Mouse (Mus musculus) forebrain, postnatal 0 days (tissue): Measurements from ENCODE around the gene Grcc10. TPM values are rescaled to one million over a fixed set of nuclear protein-coding genes. Genes with fewer than 3 reads are reported as not detected.

Experiments
- ATAC-seq: fragments of 200-750 bp; cut with Nextera tagmentation; 2 replicates; pipeline ENCODE4 v1.8.0; 2017; ENCODE audit warnings: mild to moderate bottlenecking, moderate library complexity
- DNase-seq: peaks from one replicate; pipeline ENCODE4 v3.0.0-alpha.2; 2015
- H3K27ac ChIP-seq: fragments of 300-500 bp; sonication (generic); 2 replicates; pipeline ENCODE4 v1.5.1; 2014; ENCODE audit warnings: low read depth, mild to moderate bottlenecking, antibody characterized with exemption, low read length, moderate library complexity, mixed read lengths
- H3K27me3 ChIP-seq: fragments of 300-500 bp; sonication (generic); 2 replicates; pipeline ENCODE4 v1.6.1; 2014; ENCODE audit warnings: mild to moderate bottlenecking, low read length, mixed read lengths; ENCODE audit not compliant: insufficient read depth
- H3K36me3 ChIP-seq: fragments of 300-500 bp; sonication (generic); 2 replicates; pipeline ENCODE4 v1.6.1; 2014; ENCODE audit warnings: mild to moderate bottlenecking, moderate library complexity; ENCODE audit not compliant: insufficient read depth
- H3K4me1 ChIP-seq: fragments of 300-500 bp; sonication (generic); 2 replicates; pipeline ENCODE4 v1.6.1; 2014; ENCODE audit warnings: antibody characterized with exemption; ENCODE audit not compliant: insufficient read depth
- H3K4me2 ChIP-seq: fragments of 300-500 bp; sonication (generic); 2 replicates; pipeline ENCODE4 v1.6.1; 2014; ENCODE audit warnings: low read depth, mild to moderate bottlenecking, moderate library complexity
- H3K4me3 ChIP-seq: fragments of 300-500 bp; sonication (generic); 2 replicates; pipeline ENCODE4 v1.5.1; 2014; ENCODE audit warnings: low read depth, low read length, mixed read lengths
- H3K9ac ChIP-seq: fragments of 300-500 bp; sonication (generic); 2 replicates; pipeline ENCODE4 v1.6.1; 2014; ENCODE audit warnings: mild to moderate bottlenecking
- H3K9me3 ChIP-seq: fragments of 300-500 bp; sonication (generic); 2 replicates; pipeline ENCODE4 v1.6.1; 2016; ENCODE audit warnings: low read length
- CTCF ChIP-seq: sonication (generic); IDR thresholded peaks from 2 replicates; pipeline ENCODE4 v1.5.1; 2016; ENCODE audit warnings: antibody characterized with exemption, control low read depth, low read depth
- WGBS: fragments of 180-500 bp; shearing (Covaris S2); extraction: QIAGEN DNeasy Blood & Tissue Kit; methylation state at CpG from one replicate; pipeline ENCODE4 v1.1.7; 2014; 5-methylcytosine and 5-hydroxymethylcytosine counted together
- polyA plus RNA-seq: library from polyadenylated mRNA; unstranded; fragments of >200 nt; fragmentation: Nextera tagmentation; extraction: Ambion mirVana; gene quantifications from 2 replicates; pipeline ENCODE4 v1.2.1, GENCODE M21; 2015
- total RNA-seq: library from RNA; depleted of rRNA; stranded (reverse); fragments of >200 nt; gene quantifications from 2 replicates; pipeline ENCODE4 v1.2.3, GENCODE M21; 2014

Gene Grcc10
- total and polyA plus RNA-seq, 2 experiments from 2014 or later = 257 to 699 TPM

GRCm38 (mm10) chr6:124720904-124721303 is 20.3 kb downstream of the Grcc10 start:
- 54% methylated on average over 11 of the region's 11 CpGs for WGBS
- Histone ChIP-seq H3K27ac (no peak overlapping the region), H3K27me3 (no peaks in the 10 kb centered on the region), H3K4me2 (no peak overlapping the region), H3K4me1 (no peaks in the 10 kb centered on the region), H3K9ac (no peak overlapping the region), H3K4me3 (no peak overlapping the region), H3K36me3 (peaks cover 14% of the 10 kb centered on the region), H3K9me3 (no peaks in the 10 kb centered on the region)
- TF ChIP-seq CTCF = no peak
- DNase-seq (no peak), ATAC-seq (no peak)

DNA sequence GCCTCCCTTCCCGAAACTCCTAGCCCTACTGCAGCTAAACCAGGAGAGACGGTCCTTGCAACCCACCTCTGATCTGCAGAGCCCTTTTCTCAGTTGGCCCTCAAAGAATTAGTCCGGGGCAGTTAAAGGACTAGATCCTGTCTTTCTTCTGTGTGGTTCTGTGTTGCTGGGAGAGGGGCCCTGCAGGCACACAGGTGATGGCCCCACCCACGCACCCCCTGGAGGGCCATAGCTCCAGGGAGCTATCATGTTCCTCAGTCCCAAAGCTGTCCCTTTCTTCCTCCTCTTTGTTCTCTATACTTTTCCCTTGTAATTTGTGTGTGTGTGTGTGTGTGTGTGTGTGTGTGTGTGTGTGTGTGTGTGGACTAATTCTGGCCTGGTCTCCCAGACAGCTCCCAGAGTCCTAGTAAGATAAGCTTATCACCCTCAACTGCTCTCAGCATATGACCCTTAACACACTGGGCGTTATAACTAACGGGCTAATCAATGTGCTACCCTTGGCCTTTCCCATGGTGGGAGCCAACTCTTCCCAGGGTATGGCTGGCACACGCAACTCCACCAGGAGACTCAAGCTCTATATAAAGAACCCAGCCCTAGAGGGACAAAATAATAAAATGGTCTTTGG is 21.7 kb downstream of the Grcc10 start:
- no peaks in the 10 kb centered on the region for H3K27me3 ChIP-seq
- H3K4me1 ChIP-seq = no peaks in the 10 kb centered on the region
- DNase-seq = no peak
- H3K4me3 ChIP-seq = no peak overlapping the region
- peaks cover 28% of the 10 kb centered on the region for H3K36me3 ChIP-seq
- WGBS = 76% methylated on average over 7 of the region's 7 CpGs
- H3K9me3 ChIP-seq = no peaks in the 10 kb centered on the region
- H3K9ac ChIP-seq = no peak overlapping the region
- TF ChIP-seq CTCF = no peak
- ATAC-seq = no peak
- no peak overlapping the region for H3K4me2 ChIP-seq
- no peak overlapping the region for H3K27ac ChIP-seq

GRCm38 (mm10) chr6:124718703-124719102 is 22.5 kb downstream of the Grcc10 start:
- Histone ChIP-seq H3K4me3 (no peak overlapping the region), H3K36me3 (peaks cover 32% of the 10 kb centered on the region), H3K9me3 (no peaks in the 10 kb centered on the region), H3K9ac (no peak overlapping the region), H3K4me2 (no peak overlapping the region), H3K27me3 (no peaks in the 10 kb centered on the region), H3K4me1 (no peaks in the 10 kb centered on the region), H3K27ac (no peak overlapping the region)
- WGBS = 60% methylated on average over 16 of the region's 16 CpGs
- DNase-seq (no peak), ATAC-seq (no peak)
- no peak for TF ChIP-seq CTCF

GRCm38 (mm10) chr6:124717968-124718367 is 23.2 kb downstream of the Grcc10 start:
- Histone ChIP-seq H3K4me3 (no peak overlapping the region), H3K9me3 (no peaks in the 10 kb centered on the region), H3K27me3 (no peaks in the 10 kb centered on the region), H3K4me2 (no peak overlapping the region), H3K4me1 (peaks cover 5% of the 10 kb centered on the region), H3K36me3 (peaks cover 32% of the 10 kb centered on the region), H3K27ac (no peak overlapping the region), H3K9ac (no peak overlapping the region)
- ATAC-seq (no peak), DNase-seq (no peak)
- WGBS = 76% methylated on average over 13 of the region's 13 CpGs
- no peak for TF ChIP-seq CTCF

- Histone ChIP-seq H3K9me3 (no peaks in the 10 kb centered on the region), H3K27me3 (no peaks in the 10 kb centered on the region), H3K27ac (no peak overlapping the region), H3K4me1 (peaks cover 6% of the 10 kb centered on the region), H3K9ac (no peak overlapping the region), H3K36me3 (peaks cover 32% of the 10 kb centered on the region), H3K4me2 (no peak overlapping the region), H3K4me3 (no peak overlapping the region)
- TF ChIP-seq CTCF = peak; percentile 61
- DNase-seq (peak; percentile 55), ATAC-seq (no peak)
- WGBS = 59% methylated on average over 20 of the region's 20 CpGs
Measured at GRCm38 (mm10) chr6:124716864-124717490, 24.2 kb downstream of the Grcc10 start.

DNA sequence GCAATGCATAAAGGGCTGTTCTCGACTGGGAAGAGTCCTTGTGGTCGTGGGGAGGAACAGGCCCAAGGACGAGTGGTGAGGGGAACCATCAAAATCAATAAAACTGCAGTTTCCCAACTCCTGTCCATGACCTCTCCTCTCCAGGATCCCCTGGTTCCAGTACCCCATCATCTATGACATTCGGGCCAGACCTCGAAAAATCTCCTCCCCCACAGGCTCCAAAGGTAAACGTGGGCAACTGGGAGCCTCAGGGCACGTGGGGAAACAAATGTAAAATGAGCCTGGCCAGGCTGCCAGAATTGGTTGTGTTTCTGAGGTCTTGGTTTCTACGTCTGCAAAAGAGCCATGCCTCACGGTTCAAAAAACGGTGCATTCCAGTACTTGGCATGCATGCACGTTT is 28.3 kb downstream of the Grcc10 start:
- Histone ChIP-seq H3K27ac (no peak overlapping the region), H3K9ac (peak overlapping the region; percentile 89), H3K27me3 (no peaks in the 10 kb centered on the region), H3K4me3 (peak overlapping the region; percentile 78), H3K4me1 (peaks cover 26% of the 10 kb centered on the region), H3K9me3 (no peaks in the 10 kb centered on the region), H3K36me3 (peaks cover 32% of the 10 kb centered on the region), H3K4me2 (peak overlapping the region; percentile 68)
- no peak for DNase-seq
- TF ChIP-seq CTCF = no peak
- WGBS = 18% methylated on average over 11 of the region's 11 CpGs
- no peak for ATAC-seq
